Mouse (Mus musculus) Patski (cell line): Measurements from ENCODE around the gene Macrod2. TPM values are rescaled to one million over a fixed set of nuclear protein-coding genes. Genes with fewer than 3 reads are reported as not detected.

Experiments
- ATAC-seq: fragments of 100-300 bp; one replicate; pipeline ENCODE4 v1.8.0; 2021
- CTCF ChIA-PET: fragments of 350-600 bp; sonication (Branson Sonifier 250); formaldehyde crosslinking; loops from one replicate; lab custom pipeline; 2022; ENCODE audit warnings: inconsistent platforms; lab: Charles Lee
- POLR2A ChIA-PET: fragments of 350-600 bp; sonication (Branson Sonifier 250); formaldehyde crosslinking; loops from one replicate; lab custom pipeline; 2022; ENCODE audit warnings: antibody characterized with exemption, inconsistent platforms; lab: Charles Lee
- DNase-seq: peaks from one replicate; pipeline ENCODE4 v3.0.0-alpha.2; 2011; ENCODE audit warnings: low read depth, low spot score
- H3K27me3 ChIP-seq: fragments of 371-371 bp; one replicate; pipeline ENCODE4 v1.5.1; 2021
- CTCF ChIP-seq: fragments of 100-300 bp; IDR thresholded peaks from one replicate; pipeline ENCODE4 v1.5.1; 2021
- in situ Hi-C: fragments of 300-500 bp; cut with MboI; formaldehyde crosslinking; loops from 3 replicates; pipeline ENCODE4 v1.11.1; 2018; ENCODE audit warnings: low pct_unique_long_range_greater_than_20kb, mixed read lengths
- polyA plus RNA-seq: library from polyadenylated mRNA; unstranded; gene quantifications from one replicate; pipeline ENCODE4 v1.2.3, GENCODE M21; 2021

Gene Macrod2
- polyA plus RNA-seq, 1 experiment from 2014 or later, result 5.1 TPM

GRCm38 (mm10) chr2:140667261-140668047 is 272.3 kb downstream of the Macrod2 start:
- in situ Hi-C loops, result no loop called here
- ATAC-seq, result no peak
- no peak for TF ChIP-seq CTCF

DNA sequence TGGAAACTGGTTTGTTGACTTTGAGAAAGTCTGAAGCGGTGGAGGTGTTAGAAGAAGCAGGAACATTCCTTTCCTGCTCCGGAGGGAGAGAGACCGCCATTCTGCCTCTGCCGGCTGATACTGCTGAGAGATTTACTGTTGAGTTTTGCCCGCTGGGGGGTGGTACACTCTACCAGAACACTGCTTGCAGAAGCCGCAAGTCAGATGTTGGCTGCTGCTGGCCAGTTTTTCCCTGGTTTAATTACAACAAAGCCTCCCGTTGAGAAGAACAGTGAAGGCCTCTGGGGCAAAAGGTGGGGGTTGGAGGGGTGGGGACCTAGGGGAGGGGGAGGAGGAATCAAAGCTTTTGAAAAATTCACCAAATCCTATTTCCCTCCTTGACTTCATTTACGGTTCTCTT is 273.2 kb downstream of the Macrod2 start:
- ATAC-seq, result peak; percentile 25
- ChIA-PET CTCF (no interaction called here), POLR2A (no interaction called here)
- peak; percentile 79 for TF ChIP-seq CTCF
- DNase-seq, result peak; percentile 22
- H3K27me3 ChIP-seq, result no peaks in the 10 kb centered on the region
- in situ Hi-C loops, result no loop called here

More at GRCm38 (mm10) chr2:140667261-140668047, 272.3 kb downstream of the Macrod2 start:
- no peaks in the 10 kb centered on the region for H3K27me3 ChIP-seq
- DNase-seq, result no peak
- POLR2A ChIA-PET, result no interaction called here
- CTCF ChIA-PET, result no interaction called here

- no peaks in the 10 kb centered on the region for H3K27me3 ChIP-seq
- no peak for DNase-seq
- POLR2A ChIA-PET, result interaction anchor here (0.8 kb wide), 1 partner anchor 349 kb away, joined by 4 read pairs; no protein-coding TSS in a partner anchor
- in situ Hi-C loops, result no loop called here
- no peak for TF ChIP-seq CTCF
- ATAC-seq, result no peak
- CTCF ChIA-PET, result no interaction called here
Observed at GRCm38 (mm10) chr2:140669081-140669480, 274.0 kb downstream of the Macrod2 start.

GRCm38 (mm10) chr2:140669786-140670185 is 274.7 kb downstream of the Macrod2 start:
- no peak for TF ChIP-seq CTCF
- POLR2A ChIA-PET, result no interaction called here
- CTCF ChIA-PET, result interaction anchor here (1.8 to 2.9 kb wide), 2 partner anchors 11 to 606 kb away, joined by 6 to 14 read pairs; no protein-coding TSS in a partner anchor
- in situ Hi-C loops, result loop anchor here (5.0 to 10.0 kb wide), 2 partner anchors 725 to 1583 kb away; no protein-coding TSS in a partner anchor
- ATAC-seq, result no peak
- no peak for DNase-seq
- H3K27me3 ChIP-seq, result no peaks in the 10 kb centered on the region

- peak; percentile 34 for TF ChIP-seq CTCF
- H3K27me3 ChIP-seq, result no peaks in the 10 kb centered on the region
- CTCF ChIA-PET, result interaction anchor here (0.8 to 2.9 kb wide), 13 partner anchors 11 to 1584 kb away, joined by 3 to 14 read pairs (median 4); no protein-coding TSS in a partner anchor
- DNase-seq, result peak; percentile 13
- ATAC-seq, result peak; percentile 33
- in situ Hi-C loops, result loop anchor here (5.0 to 10.0 kb wide), 2 partner anchors 724 to 1582 kb away; no protein-coding TSS in a partner anchor
- POLR2A ChIA-PET, result interaction anchor here (0.6 kb wide), 1 partner anchor 362 kb away, joined by 3 read pairs; no protein-coding TSS in a partner anchor
Observed at GRCm38 (mm10) chr2:140670457-140670856, 275.3 kb downstream of the Macrod2 start.

DNA sequence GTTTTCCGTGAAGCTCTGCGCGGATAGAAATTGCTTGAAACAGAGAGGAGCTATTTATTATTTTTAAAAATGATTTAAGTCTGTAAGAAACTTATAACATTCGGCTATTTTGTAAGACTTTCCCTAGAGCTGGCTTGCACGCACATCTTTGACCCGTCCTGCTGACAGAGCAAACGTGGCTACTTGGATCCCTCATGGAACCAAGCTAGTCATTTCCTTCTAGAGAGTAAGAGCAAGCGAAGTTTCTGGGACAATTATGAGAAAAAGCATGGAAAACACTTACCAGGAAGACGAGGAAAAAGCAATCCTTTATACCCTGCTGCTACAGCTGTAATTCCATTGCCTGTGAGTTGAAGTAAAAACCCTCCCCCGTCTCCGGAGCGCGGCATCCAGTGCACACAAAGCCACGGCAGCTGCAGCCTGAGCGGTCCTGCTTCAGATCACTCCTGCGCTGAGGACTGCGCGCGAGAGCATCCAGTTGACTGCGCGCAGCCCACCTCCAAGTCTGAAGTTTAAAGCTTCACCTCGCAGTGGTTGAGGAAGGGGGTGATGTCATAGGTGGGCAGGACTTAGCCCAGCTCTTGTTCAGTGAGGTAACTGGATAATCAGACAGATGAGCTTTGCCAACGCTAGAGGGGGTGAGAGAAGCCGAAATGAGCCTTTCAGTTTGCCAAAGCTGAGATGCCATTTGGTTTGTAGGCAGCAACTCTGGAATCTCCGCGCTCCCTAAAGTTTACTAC is 276.0 kb downstream of the Macrod2 start, which contains the start of gene Flrt3:
Flrt3 (minus strand) TSS at position 507 of the 740 bp plus-strand sequence.
- H3K27me3 ChIP-seq, result no peaks in the 10 kb centered on the region
- ATAC-seq (peak; percentile 99), DNase-seq (peak; percentile 82)
- POLR2A ChIA-PET, result interaction anchor here (0.6 kb wide), 1 partner anchor 362 kb away, joined by 3 read pairs; no protein-coding TSS in a partner anchor
- in situ Hi-C loops, result loop anchor here (5.0 to 10.0 kb wide), 2 partner anchors 724 to 1581 kb away; no protein-coding TSS in a partner anchor
- peak; percentile 96 for TF ChIP-seq CTCF
- CTCF ChIA-PET, result interaction anchor here (0.8 to 2.9 kb wide), 15 partner anchors 10 to 1584 kb away, joined by 3 to 14 read pairs (median 4); no protein-coding TSS in a partner anchor

- DNase-seq (no peak), ATAC-seq (no peak)
- POLR2A ChIA-PET, result no interaction called here
- TF ChIP-seq CTCF, result no peak
- CTCF ChIA-PET, result no interaction called here
- in situ Hi-C loops, result loop anchor here (5.0 to 10.0 kb wide), 2 partner anchors 721 to 1579 kb away; no protein-coding TSS in a partner anchor
- no peaks in the 10 kb centered on the region for H3K27me3 ChIP-seq
Observed at GRCm38 (mm10) chr2:140673466-140673865, 278.4 kb downstream of the Macrod2 start.

GRCm38 (mm10) chr2:140676728-140677127 is 281.6 kb downstream of the Macrod2 start:
- ChIA-PET POLR2A (interaction anchor here (0.7 kb wide), 1 partner anchor 1080 kb away, joined by 3 read pairs; no protein-coding TSS in a partner anchor), CTCF (no interaction called here)
- DNase-seq (no peak), ATAC-seq (no peak)
- no peaks in the 10 kb centered on the region for H3K27me3 ChIP-seq
- in situ Hi-C loops, result loop anchor here (10.0 kb wide), 1 partner anchor 718 kb away; no protein-coding TSS in a partner anchor
- TF ChIP-seq CTCF, result no peak

DNA sequence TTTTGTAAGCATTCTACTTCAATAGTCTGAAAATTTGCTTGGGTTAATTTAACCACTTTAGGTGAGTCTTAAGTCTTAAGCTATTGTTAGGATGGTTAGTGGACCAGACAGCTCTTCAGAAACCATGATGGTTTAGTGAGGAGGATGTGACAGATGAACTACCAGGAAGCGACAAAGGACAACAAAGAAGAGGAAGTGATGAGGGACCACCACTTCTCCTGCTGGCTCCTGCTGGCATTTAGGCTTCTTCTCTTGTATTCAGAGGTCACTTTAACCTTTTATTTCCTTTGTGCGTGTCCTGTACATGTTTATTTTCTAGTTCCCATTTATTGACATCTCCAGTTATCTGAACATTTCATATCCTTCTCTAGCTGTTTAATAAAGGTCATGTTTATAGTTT is 295.8 kb downstream of the Macrod2 start:
- CTCF ChIA-PET, result interaction anchor here (0.9 to 3.8 kb wide), 3 partner anchors 9 to 20 kb away, joined by 3 to 10 read pairs (median 4); partner anchors contain the start of gene Flrt3
- in situ Hi-C loops, result no loop called here
- DNase-seq (no peak), ATAC-seq (no peak)
- H3K27me3 ChIP-seq, result no peaks in the 10 kb centered on the region
- no peak for TF ChIP-seq CTCF
- POLR2A ChIA-PET, result no interaction called here

- no peaks in the 10 kb centered on the region for H3K27me3 ChIP-seq
- in situ Hi-C loops, result no loop called here
- ChIA-PET POLR2A (no interaction called here), CTCF (interaction anchor here (0.9 to 3.8 kb wide), 3 partner anchors 9 to 20 kb away, joined by 3 to 10 read pairs (median 4); partner anchors contain the start of gene Flrt3)
- DNase-seq, result no peak
- no peak for ATAC-seq
- TF ChIP-seq CTCF, result no peak
Observed at GRCm38 (mm10) chr2:140691403-140691802, 296.3 kb downstream of the Macrod2 start.
